Mouse (Mus musculus) embryonic facial prominence, embryonic 15.5 days (tissue): ENCODE results near the gene Comt. TPM values are rescaled to one million over a fixed set of nuclear protein-coding genes. Genes with fewer than 3 reads are reported as not detected.

Source experiments
- ATAC-seq: fragments of 200-750 bp; cut with Nextera tagmentation; 2 replicates; pipeline ENCODE4 v1.8.0; 2017; ENCODE audit warnings: low read depth, moderate TSS enrichment; ENCODE audit not compliant: insufficient number of reproducible peaks, low FRiP score, low TSS enrichment
- H3K27ac ChIP-seq: fragments of 300-500 bp; sonication (generic); replicated peaks from 2 replicates; pipeline ENCODE4 v1.5.1; 2015; ENCODE audit warnings: mild to moderate bottlenecking, inconsistent platforms
- H3K27me3 ChIP-seq: fragments of 300-500 bp; sonication (generic); 2 replicates; pipeline ENCODE4 v1.6.1; 2015; ENCODE audit warnings: inconsistent platforms
- H3K36me3 ChIP-seq: fragments of 300-500 bp; sonication (generic); 2 replicates; pipeline ENCODE4 v1.6.1; 2015; ENCODE audit warnings: mild to moderate bottlenecking, inconsistent platforms
- H3K4me1 ChIP-seq: fragments of 300-500 bp; sonication (generic); 2 replicates; pipeline ENCODE4 v1.6.1; 2015; ENCODE audit warnings: inconsistent platforms
- H3K4me2 ChIP-seq: fragments of 300-500 bp; sonication (generic); replicated peaks from 2 replicates; pipeline ENCODE4 v1.6.1; 2015; ENCODE audit warnings: mild to moderate bottlenecking, inconsistent platforms
- H3K4me3 ChIP-seq: fragments of 300-500 bp; sonication (generic); replicated peaks from 2 replicates; pipeline ENCODE4 v1.5.1; 2015; ENCODE audit warnings: mild to moderate bottlenecking, inconsistent platforms
- H3K9ac ChIP-seq: fragments of 300-500 bp; sonication (generic); 2 replicates; pipeline ENCODE4 v1.6.1; 2015; ENCODE audit warnings: inconsistent platforms
- H3K9me3 ChIP-seq: fragments of 300-500 bp; sonication (generic); replicated peaks from 2 replicates; pipeline ENCODE4 v1.6.1; 2016; ENCODE audit warnings: inconsistent platforms
- WGBS: fragments of 180-500 bp; shearing (Covaris S2); methylation state at CpG from one replicate; pipeline ENCODE4 v1.1.7; 2015; 5-methylcytosine and 5-hydroxymethylcytosine counted together
- polyA plus RNA-seq: library from polyadenylated mRNA; unstranded; fragments of >200 nt; fragmentation: Nextera tagmentation; extraction: Ambion mirVana; gene quantifications from 2 replicates; pipeline ENCODE4 v1.2.1, GENCODE M21; 2015

The Comt gene
- polyA plus RNA-seq, 1 experiment from 2014 or later: 109 TPM

DNA sequence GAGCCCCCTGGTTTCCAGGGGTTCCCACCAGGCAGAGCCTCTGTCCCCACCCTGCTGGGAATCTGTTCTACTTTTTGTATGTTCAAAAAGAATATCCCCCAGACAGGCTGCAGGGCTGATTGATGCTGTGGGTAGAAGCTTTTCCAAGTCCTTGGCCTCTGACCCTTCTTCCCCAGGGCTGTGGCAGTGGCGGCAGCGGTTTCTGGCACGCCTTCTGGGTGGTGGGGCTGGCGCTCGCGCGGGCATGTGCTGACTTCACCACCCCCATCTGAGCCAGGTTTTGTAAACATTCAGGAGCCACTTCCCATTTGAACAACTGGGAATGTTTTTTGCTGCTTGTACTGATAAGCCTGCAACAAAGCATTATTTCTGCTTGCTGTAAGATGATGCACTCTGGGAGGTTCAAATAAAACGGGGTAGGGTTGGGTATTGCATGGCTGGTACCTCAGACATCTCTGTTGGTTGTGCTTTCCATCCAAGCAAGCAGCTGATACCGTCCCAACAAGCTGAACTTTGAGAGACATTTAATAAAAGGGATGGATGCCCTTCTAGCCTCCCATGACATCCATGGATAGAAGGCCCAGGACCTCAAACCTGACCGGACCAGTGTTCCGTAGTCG lies 32.8 kb upstream of the Comt start:
- H3K4me3 ChIP-seq: 0 out of 2 replicates have a peak overlapping the region, but pooled peaks have one; percentile 2
- H3K9ac ChIP-seq: no peak overlapping the region; the same call in 1 of the 2 replicates
- no peaks in the 10 kb centered on the region; the same call in 1 of the 2 replicates for H3K36me3 ChIP-seq
- peaks cover 49% of the 10 kb centered on the region for H3K4me1 ChIP-seq
- H3K27me3 ChIP-seq: no peaks in the 10 kb centered on the region
- peak overlapping the region; percentile 37 for H3K4me2 ChIP-seq
- H3K27ac ChIP-seq: peak overlapping the region; percentile 72
- ATAC-seq: no peak; the same call in 1 of the 2 replicates
- no peaks in the 10 kb centered on the region for H3K9me3 ChIP-seq
- 7% methylated on average over 12 of the region's 12 CpGs for WGBS

DNA sequence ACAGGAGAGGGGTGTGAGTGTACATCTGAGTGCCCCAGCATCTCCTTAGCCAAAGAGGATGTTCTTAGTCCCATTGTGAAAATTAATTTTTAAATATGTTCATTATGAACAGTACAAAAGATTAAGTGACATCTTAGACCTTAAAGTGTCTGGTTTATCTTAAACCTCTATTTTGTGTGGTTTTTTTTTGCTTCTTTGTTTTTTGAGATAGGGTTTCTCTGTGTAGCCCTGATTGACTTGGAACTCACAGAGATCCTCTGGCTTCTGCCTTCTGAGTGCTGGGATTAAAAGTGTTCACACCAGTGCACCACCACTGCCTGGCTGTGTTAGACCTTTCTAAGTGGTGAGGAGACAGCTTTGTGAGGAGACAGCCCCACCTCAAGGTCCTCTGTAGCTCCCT lies 32.0 kb upstream of the Comt start:
- no peaks in the 10 kb centered on the region for H3K9me3 ChIP-seq
- peaks cover 43% of the 10 kb centered on the region for H3K4me1 ChIP-seq
- no peaks in the 10 kb centered on the region; the same call in 1 of the 2 replicates for H3K36me3 ChIP-seq
- H3K4me2 ChIP-seq: no peak overlapping the region
- no peak overlapping the region for H3K9ac ChIP-seq
- no peak overlapping the region for H3K4me3 ChIP-seq
- H3K27ac ChIP-seq: peak overlapping the region; percentile 72; the same call in 1 of the 2 replicates
- H3K27me3 ChIP-seq: no peaks in the 10 kb centered on the region
- no peak for ATAC-seq

DNA sequence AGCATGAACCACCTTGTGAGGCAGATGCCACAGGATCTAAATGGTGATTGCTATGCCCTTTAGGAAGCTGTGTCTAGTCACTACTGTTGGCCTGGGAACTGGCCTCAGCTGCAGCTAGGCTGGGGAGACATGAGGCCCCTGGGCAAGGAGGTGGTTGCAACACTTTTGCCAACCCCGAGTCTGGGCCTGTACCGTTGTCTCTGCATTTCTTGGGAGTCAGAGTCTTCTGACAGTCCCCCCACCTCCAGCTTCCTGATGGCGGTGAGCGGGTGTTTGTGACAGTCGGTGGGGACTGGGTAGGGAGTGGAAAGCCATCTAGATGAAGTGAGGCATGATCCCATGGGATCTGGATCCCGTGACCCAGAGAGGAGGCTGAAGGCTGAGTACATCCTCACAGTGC lies 28.8 kb upstream of the Comt start:
- no peak overlapping the region for H3K27ac ChIP-seq
- H3K4me3 ChIP-seq: no peak overlapping the region
- WGBS: 72% methylated on average over 6 of the region's 6 CpGs
- peaks cover 39% of the 10 kb centered on the region for H3K4me1 ChIP-seq
- no peaks in the 10 kb centered on the region for H3K27me3 ChIP-seq
- no peak overlapping the region for H3K4me2 ChIP-seq
- no peaks in the 10 kb centered on the region for H3K9me3 ChIP-seq
- H3K9ac ChIP-seq: no peak overlapping the region
- H3K36me3 ChIP-seq: no peaks in the 10 kb centered on the region; the same call in 1 of the 2 replicates
- no peak for ATAC-seq

DNA sequence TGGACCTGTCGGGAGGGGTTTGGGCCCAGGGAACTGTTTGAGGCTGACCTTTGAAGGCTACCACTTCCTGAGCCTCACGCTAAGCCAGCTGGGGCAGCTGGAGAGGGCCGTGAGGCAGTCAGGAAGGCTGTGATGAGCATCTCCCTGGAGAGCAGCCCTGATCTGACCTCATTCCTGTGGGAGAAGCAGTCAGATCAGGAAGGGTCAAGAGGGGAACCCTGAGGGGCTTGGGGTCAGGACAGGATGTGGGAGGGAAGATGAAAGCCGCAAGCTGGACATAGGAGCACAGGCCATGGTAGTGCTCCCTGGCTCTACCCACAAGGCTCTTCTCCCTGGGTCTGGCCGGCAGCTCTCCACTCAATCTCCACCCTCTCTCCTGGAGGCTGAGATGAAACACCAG lies 27.2 kb upstream of the Comt start:
- WGBS: 44% methylated on average over 5 of the region's 5 CpGs
- no peaks in the 10 kb centered on the region for H3K9me3 ChIP-seq
- H3K36me3 ChIP-seq: no peaks in the 10 kb centered on the region; the same call in 1 of the 2 replicates
- no peak for ATAC-seq
- no peaks in the 10 kb centered on the region for H3K27me3 ChIP-seq
- no peak overlapping the region for H3K9ac ChIP-seq
- H3K4me3 ChIP-seq: no peak overlapping the region
- H3K4me2 ChIP-seq: no peak overlapping the region
- peaks cover 23% of the 10 kb centered on the region for H3K4me1 ChIP-seq
- no peak overlapping the region for H3K27ac ChIP-seq

DNA sequence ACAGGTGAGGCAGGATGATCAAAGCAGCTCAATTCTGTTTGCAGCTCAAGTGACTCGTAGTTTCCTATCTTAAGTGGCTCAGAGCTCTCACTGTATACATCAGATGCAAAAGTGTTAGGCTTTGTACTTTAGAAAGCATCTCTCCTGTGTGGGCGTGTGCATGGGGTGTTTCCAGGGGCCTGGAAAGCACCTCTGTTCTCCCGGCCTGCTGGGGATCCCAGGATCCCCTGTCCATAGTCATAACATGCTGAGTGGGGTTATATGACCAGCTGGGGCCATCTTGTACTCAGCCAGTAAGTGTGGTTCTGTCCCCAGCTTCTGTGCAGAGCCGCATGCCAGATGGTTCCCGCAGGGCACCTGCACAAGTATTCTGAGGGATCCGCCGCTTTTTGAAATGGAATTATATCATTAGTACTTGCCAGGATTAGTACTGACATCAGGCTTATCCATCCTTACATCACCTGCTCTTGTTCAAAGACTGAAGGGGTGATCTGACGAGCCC lies 25.8 kb upstream of the Comt start:
- H3K9ac ChIP-seq: no peak overlapping the region
- H3K4me3 ChIP-seq: no peak overlapping the region
- ATAC-seq: no peak
- peaks cover 27% of the 10 kb centered on the region for H3K4me1 ChIP-seq
- H3K4me2 ChIP-seq: no peak overlapping the region
- H3K9me3 ChIP-seq: no peaks in the 10 kb centered on the region
- H3K27me3 ChIP-seq: no peaks in the 10 kb centered on the region
- WGBS: 61% methylated on average over 8 of the region's 8 CpGs
- H3K36me3 ChIP-seq: no peaks in the 10 kb centered on the region; the same call in 1 of the 2 replicates
- H3K27ac ChIP-seq: no peak overlapping the region

DNA sequence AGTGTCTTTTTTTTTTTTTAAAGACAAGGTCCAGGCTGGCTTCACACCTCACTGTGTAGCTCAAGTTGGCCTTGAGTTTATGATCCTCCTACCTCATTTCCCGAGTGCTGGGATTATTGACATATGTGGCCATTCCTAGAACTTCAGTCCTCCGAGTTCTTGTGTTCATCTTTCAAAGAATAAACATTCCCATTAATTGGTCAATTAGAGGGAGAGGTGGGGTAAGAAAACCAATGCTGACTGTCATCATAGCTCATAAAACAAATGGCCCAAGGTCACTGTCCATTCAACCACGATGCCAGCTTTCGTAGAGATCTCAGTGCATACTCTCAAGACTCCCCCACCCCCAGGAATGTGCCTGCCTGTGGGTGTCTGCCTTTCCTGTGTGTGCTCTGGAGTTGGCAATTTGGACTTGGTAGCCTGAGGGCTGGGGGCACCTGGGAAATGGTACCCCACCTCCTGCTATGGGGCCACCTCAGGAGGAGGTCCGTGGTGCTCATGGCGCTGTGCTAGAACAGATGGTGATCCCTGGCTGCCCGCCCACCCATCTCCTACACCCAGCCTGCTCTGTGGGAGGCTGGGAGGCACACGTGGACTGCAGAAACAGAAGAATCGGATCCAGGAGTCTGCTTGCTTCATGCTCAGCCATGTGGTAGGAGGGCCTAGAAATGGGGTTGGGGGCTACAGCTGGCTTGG lies 25.0 kb upstream of the Comt start:
- Histone ChIP-seq H3K4me2 (no peak overlapping the region), H3K4me3 (no peak overlapping the region), H3K9me3 (no peaks in the 10 kb centered on the region), H3K36me3 (no peaks in the 10 kb centered on the region), H3K27me3 (no peaks in the 10 kb centered on the region), H3K4me1 (peaks cover 29% of the 10 kb centered on the region), H3K9ac (no peak overlapping the region), H3K27ac (no peak overlapping the region)
- WGBS: 26% methylated on average over 9 of the region's 9 CpGs
- ATAC-seq: no peak

DNA sequence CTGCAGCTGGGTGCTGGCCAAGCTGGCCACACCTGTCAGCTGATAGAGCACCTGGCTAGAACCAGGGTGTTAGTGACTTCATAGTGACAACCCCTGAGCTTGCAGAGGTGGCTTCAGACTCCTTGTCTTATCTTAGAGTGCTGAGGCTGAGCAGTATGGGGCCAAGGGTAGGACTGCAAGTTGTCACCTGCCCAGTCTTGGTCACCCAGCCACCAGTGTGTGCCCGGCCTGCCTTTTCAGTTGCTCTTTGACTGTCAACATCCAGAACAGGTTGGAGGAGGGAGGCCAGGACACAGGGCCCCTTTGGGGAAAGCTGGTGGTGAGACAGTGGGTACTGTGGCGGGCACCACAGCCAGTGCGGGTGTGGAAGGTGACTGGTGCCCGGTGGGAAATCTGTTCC lies 22.4 kb upstream of the Comt start:
- H3K9ac ChIP-seq: no peak overlapping the region
- no peak overlapping the region for H3K4me3 ChIP-seq
- no peak overlapping the region for H3K27ac ChIP-seq
- 94% methylated on average over 4 of the region's 4 CpGs for WGBS
- H3K4me2 ChIP-seq: no peak overlapping the region
- peaks cover 24% of the 10 kb centered on the region for H3K4me1 ChIP-seq
- no peaks in the 10 kb centered on the region for H3K36me3 ChIP-seq
- no peak for ATAC-seq
- no peaks in the 10 kb centered on the region for H3K9me3 ChIP-seq
- no peaks in the 10 kb centered on the region for H3K27me3 ChIP-seq

DNA sequence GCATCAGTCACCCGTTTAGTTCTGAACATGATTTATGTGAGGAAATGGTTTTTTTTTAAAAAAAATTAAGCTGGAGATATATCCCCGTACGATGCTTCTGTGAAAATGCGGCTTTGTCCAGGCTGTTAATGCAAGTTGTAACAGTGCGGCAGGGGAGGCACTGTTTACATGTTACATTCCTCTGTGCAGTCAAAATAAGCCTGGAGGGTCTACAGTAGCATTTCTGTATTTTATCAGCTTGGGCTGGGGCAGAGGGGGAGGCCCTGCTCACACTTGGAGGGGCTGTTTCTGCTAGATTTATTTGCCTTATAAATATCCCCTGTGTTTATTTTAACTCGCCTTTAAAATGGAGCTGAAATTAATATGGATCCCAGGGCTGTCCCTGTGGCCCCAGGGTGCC lies 21.5 kb upstream of the Comt start:
- Histone ChIP-seq H3K4me2 (no peak overlapping the region), H3K27me3 (no peaks in the 10 kb centered on the region), H3K9me3 (no peaks in the 10 kb centered on the region), H3K9ac (no peak overlapping the region), H3K4me1 (peaks cover 24% of the 10 kb centered on the region), H3K27ac (no peak overlapping the region), H3K4me3 (no peak overlapping the region), H3K36me3 (no peaks in the 10 kb centered on the region)
- 40% methylated on average over 6 of the region's 6 CpGs for WGBS
- ATAC-seq: no peak

DNA sequence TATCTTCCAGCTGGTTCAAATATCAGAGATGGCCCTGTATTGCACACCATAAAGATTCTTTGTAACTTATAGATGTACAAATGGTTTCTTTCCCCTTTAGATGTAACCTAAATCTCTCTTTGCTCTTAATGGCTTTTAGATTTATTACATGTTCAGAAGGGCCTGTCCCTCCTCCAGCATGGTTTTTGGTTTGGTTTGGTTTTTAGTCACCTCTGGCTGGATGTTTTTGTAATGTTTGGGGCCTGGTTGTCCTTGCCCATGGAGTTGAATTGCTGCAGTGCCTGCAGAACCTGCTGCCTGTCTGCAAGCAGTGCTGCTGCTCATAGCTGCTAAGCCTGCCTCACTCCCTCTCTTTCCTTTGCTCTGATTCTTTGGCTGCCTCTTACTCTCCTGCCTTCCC lies 20.6 kb upstream of the Comt start:
- no peak for ATAC-seq

DNA sequence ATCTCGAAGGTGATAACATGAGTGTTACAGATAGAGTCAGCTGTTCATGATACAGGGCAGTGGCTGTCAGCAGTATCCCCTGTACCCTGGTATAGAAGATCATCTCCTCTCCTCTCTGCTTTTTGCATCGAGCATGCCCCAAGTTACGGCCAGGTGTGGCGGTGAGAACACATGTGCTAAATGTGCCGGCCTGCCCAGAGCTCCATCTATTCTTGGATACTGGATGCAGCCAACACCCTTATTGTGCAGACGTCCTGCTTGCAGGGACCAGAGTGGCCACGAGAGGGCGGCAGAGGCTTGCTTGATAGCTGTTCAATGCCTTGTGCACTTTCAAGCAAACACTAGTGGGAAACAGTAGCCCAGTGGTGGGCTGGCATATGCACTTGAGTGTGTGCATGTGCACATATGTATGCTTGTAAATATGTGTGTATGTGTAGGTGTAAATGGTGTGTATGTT lies 16.8 kb upstream of the Comt start:
- Histone ChIP-seq H3K9me3 (no peaks in the 10 kb centered on the region), H3K27ac (no peak overlapping the region), H3K4me1 (peaks cover 7% of the 10 kb centered on the region; the same call in 1 of the 2 replicates), H3K4me2 (no peak overlapping the region), H3K9ac (no peak overlapping the region), H3K27me3 (no peaks in the 10 kb centered on the region), H3K4me3 (no peak overlapping the region), H3K36me3 (no peaks in the 10 kb centered on the region)
- peak; percentile 61 for ATAC-seq
- 18% methylated on average over 8 of the region's 8 CpGs for WGBS

More for the DNA sequence above, 20.6 kb upstream of the Comt start:
- Histone ChIP-seq H3K27me3 (no peaks in the 10 kb centered on the region), H3K4me1 (peaks cover 21% of the 10 kb centered on the region), H3K4me2 (no peak overlapping the region), H3K9me3 (no peaks in the 10 kb centered on the region), H3K27ac (peak overlapping the region; percentile 48; the same call in 1 of the 2 replicates), H3K36me3 (no peaks in the 10 kb centered on the region), H3K4me3 (no peak overlapping the region), H3K9ac (no peak overlapping the region)

DNA sequence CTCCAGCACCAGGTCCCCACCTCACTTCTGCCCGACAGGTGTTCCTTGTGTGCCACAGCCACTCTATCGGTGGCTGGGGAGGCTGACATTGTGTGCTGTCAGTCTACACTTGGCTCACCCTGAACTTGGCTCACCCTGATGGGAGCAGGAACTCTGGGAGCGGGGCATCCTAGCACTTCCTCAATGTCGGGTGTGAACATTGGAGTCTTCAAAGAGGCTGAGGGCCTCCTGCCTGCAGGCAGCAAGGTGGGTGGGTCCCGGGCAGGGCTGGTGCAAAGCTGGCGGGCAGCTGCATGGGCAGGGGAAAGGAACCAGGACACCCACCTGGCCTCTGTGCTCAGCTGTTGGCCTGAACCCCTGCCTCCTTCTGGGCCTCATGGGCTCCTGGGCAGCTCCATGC lies 9.5 kb upstream of the Comt start:
- H3K4me1 ChIP-seq: no peaks in the 10 kb centered on the region
- 0 out of 2 replicates have a peak, but pooled peaks cover 4% of the 10 kb centered on the region for H3K36me3 ChIP-seq
- no peak overlapping the region for H3K4me3 ChIP-seq
- H3K27me3 ChIP-seq: no peaks in the 10 kb centered on the region
- 78% methylated on average over 6 of the region's 6 CpGs for WGBS
- H3K27ac ChIP-seq: no peak overlapping the region
- no peaks in the 10 kb centered on the region for H3K9me3 ChIP-seq
- H3K9ac ChIP-seq: no peak overlapping the region
- no peak overlapping the region for H3K4me2 ChIP-seq
- no peak for ATAC-seq
